Mouse (Mus musculus): ENCODE results near the gene Lect2. TPM values are rescaled to one million over a fixed set of nuclear protein-coding genes. Genes with fewer than 3 reads are reported as not detected.
A peak's percentile ranks its signal among the peaks of the same experiment; 100 is the strongest.

Gene Lect2
- polyA plus RNA-seq, 1 experiment from 2014 or later: 93.6 TPM

GRCm38 (mm10) chr13:56513595-56513994 lies 34.7 kb downstream of the Lect2 start:
- no peak overlapping the region for H3K27ac ChIP-seq (ENCODE audit: low read depth)
- DNase-seq (no peak), ATAC-seq (no peak)

DNA sequence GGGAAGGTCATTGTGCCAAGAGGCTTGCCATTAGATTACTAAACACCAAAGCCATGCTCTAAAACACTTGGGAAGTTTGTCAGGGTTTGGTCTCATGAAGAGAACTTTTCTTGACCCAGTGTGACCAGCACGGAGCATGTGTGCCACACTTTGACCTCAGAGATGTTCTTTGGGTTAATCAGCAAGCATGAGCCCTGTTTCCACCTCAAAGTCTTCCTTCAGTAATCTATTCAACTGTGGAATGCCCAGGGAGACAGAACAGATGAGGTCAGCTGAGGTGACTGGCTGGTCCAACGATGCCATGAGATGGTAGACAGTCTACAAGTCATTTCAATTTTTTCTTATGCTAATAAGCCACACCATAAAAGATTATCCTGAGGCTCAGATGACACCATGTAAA lies 38.5 kb downstream of the Lect2 start:
- ATAC-seq: no peak

More at GRCm38 (mm10) chr13:56513595-56513994, 34.7 kb downstream of the Lect2 start:
- no peaks in the 10 kb centered on the region for H3K27me3 ChIP-seq (ENCODE audit: insufficient read depth, low read length)
- no peaks in the 10 kb centered on the region for H3K36me3 ChIP-seq (replicated peaks; ENCODE audit: insufficient read depth, low read length)
- TF ChIP-seq EP300 (IDR thresholded peaks at IDR 0.05; ENCODE audit: low read depth): no peak
- no peak for TF ChIP-seq CTCF (IDR thresholded peaks at IDR 0.05; ENCODE audit: low read depth)
- no peak overlapping the region for H3K9ac ChIP-seq (replicated peaks)
- H3K4me1 ChIP-seq (ENCODE audit: insufficient read depth): no peaks in the 10 kb centered on the region
- H3K9me3 ChIP-seq (ENCODE audit: low read length): no peaks in the 10 kb centered on the region
- no peak overlapping the region for H3K4me3 ChIP-seq (ENCODE audit: low read depth, low read length)
- no peak overlapping the region for H3K4me2 ChIP-seq (ENCODE audit: low read depth, low read length)

DNA sequence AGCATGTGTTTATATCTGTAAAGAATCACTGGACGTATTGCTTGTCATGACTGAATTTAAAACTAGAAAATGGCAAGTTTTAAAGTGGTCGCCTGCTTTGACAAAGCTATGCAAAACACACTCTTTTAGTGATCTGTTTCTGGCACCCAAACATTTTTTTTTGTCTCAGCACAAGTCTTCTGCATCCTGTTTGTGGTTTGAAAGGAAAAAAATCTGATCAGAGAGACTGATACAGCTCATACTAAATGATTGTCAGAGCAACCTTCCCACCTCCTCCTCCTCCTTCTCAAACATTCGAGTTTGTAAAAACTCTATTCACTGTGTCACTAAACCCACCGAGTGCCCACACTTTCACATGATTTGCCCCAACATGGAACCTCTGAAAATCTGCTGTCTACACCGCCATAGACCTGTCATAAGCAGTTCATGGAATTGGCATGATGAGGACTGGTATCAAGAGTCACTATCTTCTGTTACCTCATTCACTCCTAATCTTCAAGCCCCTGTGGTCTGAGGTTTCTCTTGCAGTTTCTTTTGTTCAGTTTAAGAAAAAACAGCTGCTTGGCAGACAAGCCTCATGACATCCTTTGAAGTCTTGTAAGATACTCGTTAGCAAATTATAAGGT lies 41.3 kb downstream of the Lect2 start:
- no peaks in the 10 kb centered on the region for H3K36me3 ChIP-seq (replicated peaks; ENCODE audit: insufficient read depth, low read length)
- DNase-seq (no peak), ATAC-seq (no peak)
- no peaks in the 10 kb centered on the region for H3K27me3 ChIP-seq (ENCODE audit: insufficient read depth, low read length)
- no peak overlapping the region for H3K27ac ChIP-seq (ENCODE audit: low read depth)
- H3K9me3 ChIP-seq (ENCODE audit: low read length): no peaks in the 10 kb centered on the region; the same call in 1 of the 2 replicates
- no peak overlapping the region for H3K9ac ChIP-seq (replicated peaks)
- H3K4me2 ChIP-seq (ENCODE audit: low read depth, low read length): no peak overlapping the region
- no peak overlapping the region for H3K4me3 ChIP-seq (ENCODE audit: low read depth, low read length)
- TF ChIP-seq CTCF (IDR thresholded peaks at IDR 0.05; ENCODE audit: low read depth): no peak
- TF ChIP-seq EP300 (IDR thresholded peaks at IDR 0.05; ENCODE audit: low read depth): no peak
- no peaks in the 10 kb centered on the region for H3K4me1 ChIP-seq (ENCODE audit: insufficient read depth)
- 43% methylated on average over 6 of the region's 6 CpGs for WGBS (ENCODE audit: insufficient replicate concordance)

More for the DNA sequence above, 38.5 kb downstream of the Lect2 start:
- H3K4me1 ChIP-seq (ENCODE audit: insufficient read depth): no peaks in the 10 kb centered on the region
- H3K4me2 ChIP-seq (ENCODE audit: low read depth, low read length): no peak overlapping the region
- TF ChIP-seq EP300 (IDR thresholded peaks at IDR 0.05; ENCODE audit: low read depth) (no peak), CTCF (IDR thresholded peaks at IDR 0.05; ENCODE audit: low read depth) (no peak)
- no peak overlapping the region for H3K9ac ChIP-seq (replicated peaks)
- 72% methylated on average over 2 of the region's 2 CpGs for WGBS (ENCODE audit: insufficient replicate concordance)
- no peaks in the 10 kb centered on the region; the same call in 1 of the 2 replicates for H3K9me3 ChIP-seq (ENCODE audit: low read length)
- DNase-seq: no peak
- H3K27ac ChIP-seq (ENCODE audit: low read depth): no peak overlapping the region
- H3K27me3 ChIP-seq (ENCODE audit: insufficient read depth, low read length): no peaks in the 10 kb centered on the region
- H3K4me3 ChIP-seq (ENCODE audit: low read depth, low read length): no peak overlapping the region
- H3K36me3 ChIP-seq (replicated peaks; ENCODE audit: insufficient read depth, low read length): no peaks in the 10 kb centered on the region

- no peak for TF ChIP-seq EP300 (IDR thresholded peaks at IDR 0.05; ENCODE audit: low read depth)
- no peak for TF ChIP-seq CTCF (IDR thresholded peaks at IDR 0.05; ENCODE audit: low read depth)
- H3K4me3 ChIP-seq (ENCODE audit: low read depth, low read length): no peak overlapping the region
- 35% methylated on average over 6 of the region's 6 CpGs for WGBS (ENCODE audit: insufficient replicate concordance)
Measured at GRCm38 (mm10) chr13:56501866-56502420, 46.4 kb downstream of the Lect2 start.

DNA sequence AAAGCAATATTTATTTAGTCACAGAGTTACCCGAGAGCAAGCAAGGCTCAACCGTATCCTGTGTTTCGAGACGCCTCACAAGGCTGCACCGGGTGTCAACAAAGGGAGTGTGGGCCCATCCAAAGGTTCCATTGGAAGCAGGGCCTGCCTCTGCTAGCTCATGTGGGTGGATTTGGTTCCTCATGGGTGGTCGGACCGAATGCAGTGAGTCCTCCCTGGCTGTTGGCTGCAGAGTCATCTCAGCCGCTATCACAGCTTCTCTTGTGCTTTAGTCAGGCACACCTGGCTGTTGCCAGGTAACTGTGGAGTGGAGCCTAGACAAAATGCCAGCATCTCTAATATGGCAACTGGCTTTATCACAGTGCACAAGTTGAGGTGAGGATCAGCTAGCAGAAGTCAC lies 47.7 kb downstream of the Lect2 start:
- no peak overlapping the region for H3K4me3 ChIP-seq (ENCODE audit: low read depth, low read length)
- H3K4me2 ChIP-seq (ENCODE audit: low read depth, low read length): no peak overlapping the region
- ATAC-seq (no peak), DNase-seq (no peak)
- H3K27ac ChIP-seq (ENCODE audit: low read depth): no peak overlapping the region
- no peak overlapping the region for H3K9ac ChIP-seq (replicated peaks)
- H3K9me3 ChIP-seq (ENCODE audit: low read length): no peaks in the 10 kb centered on the region
- TF ChIP-seq CTCF (IDR thresholded peaks at IDR 0.05; ENCODE audit: low read depth) (no peak), EP300 (IDR thresholded peaks at IDR 0.05; ENCODE audit: low read depth) (no peak)
- H3K36me3 ChIP-seq (replicated peaks; ENCODE audit: insufficient read depth, low read length): no peaks in the 10 kb centered on the region
- no peaks in the 10 kb centered on the region for H3K27me3 ChIP-seq (ENCODE audit: insufficient read depth, low read length)
- no peaks in the 10 kb centered on the region for H3K4me1 ChIP-seq (ENCODE audit: insufficient read depth)
- WGBS (ENCODE audit: insufficient replicate concordance): 74% methylated on average over 8 of the region's 8 CpGs

More at GRCm38 (mm10) chr13:56501866-56502420, 46.4 kb downstream of the Lect2 start:
- no peak for ATAC-seq
- no peak overlapping the region for H3K27ac ChIP-seq (ENCODE audit: low read depth)
- H3K4me1 ChIP-seq (ENCODE audit: insufficient read depth): no peaks in the 10 kb centered on the region
- H3K4me2 ChIP-seq (ENCODE audit: low read depth, low read length): no peak overlapping the region
- DNase-seq: no peak
- no peaks in the 10 kb centered on the region for H3K36me3 ChIP-seq (replicated peaks; ENCODE audit: insufficient read depth, low read length)
- H3K9me3 ChIP-seq (ENCODE audit: low read length): no peaks in the 10 kb centered on the region
- no peak overlapping the region for H3K9ac ChIP-seq (replicated peaks)
- H3K27me3 ChIP-seq (ENCODE audit: insufficient read depth, low read length): no peaks in the 10 kb centered on the region

DNA sequence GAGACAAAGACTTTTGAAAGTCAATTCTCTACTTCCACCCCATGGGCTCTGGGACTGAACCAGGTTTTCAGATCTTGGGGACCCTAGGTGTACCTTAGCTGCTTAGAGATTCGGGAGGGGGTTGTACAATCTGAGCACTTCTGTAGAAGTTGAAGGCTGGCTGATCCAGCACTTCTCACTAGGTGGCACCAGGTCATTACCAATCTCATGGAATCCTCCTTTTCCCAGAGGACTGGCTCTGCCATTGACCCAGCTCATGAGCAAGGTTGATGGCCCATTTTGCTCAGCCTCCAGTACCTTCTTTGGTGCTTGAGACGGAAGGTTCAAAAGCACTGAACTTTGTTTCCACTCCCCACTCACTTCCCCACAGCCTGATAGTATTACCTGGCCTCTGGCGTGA lies 48.2 kb downstream of the Lect2 start:
- Histone ChIP-seq H3K4me2 (ENCODE audit: low read depth, low read length) (no peak overlapping the region), H3K27ac (ENCODE audit: low read depth) (no peak overlapping the region), H3K27me3 (ENCODE audit: insufficient read depth, low read length) (no peaks in the 10 kb centered on the region), H3K36me3 (replicated peaks; ENCODE audit: insufficient read depth, low read length) (no peaks in the 10 kb centered on the region), H3K9ac (replicated peaks) (no peak overlapping the region), H3K9me3 (ENCODE audit: low read length) (no peaks in the 10 kb centered on the region), H3K4me1 (ENCODE audit: insufficient read depth) (no peaks in the 10 kb centered on the region), H3K4me3 (ENCODE audit: low read depth, low read length) (no peak overlapping the region)
- 67% methylated on average over 3 of the region's 3 CpGs for WGBS (ENCODE audit: insufficient replicate concordance)
- TF ChIP-seq EP300 (IDR thresholded peaks at IDR 0.05; ENCODE audit: low read depth): no peak
- peak; percentile 36; the same call in 1 of the 2 replicates for TF ChIP-seq CTCF (IDR thresholded peaks at IDR 0.05; ENCODE audit: low read depth)
- ATAC-seq (no peak), DNase-seq (no peak)

All from liver, postnatal 0 days (tissue).